Mouse (Mus musculus) intestine, embryonic 14.5 days (tissue): ENCODE results near the gene Tmbim1. TPM values are rescaled to one million over a fixed set of nuclear protein-coding genes. Genes with fewer than 3 reads are reported as not detected.
"Not testable (repeated sequence)": the region's sequence is repeated elsewhere in the genome, so short reads cannot be mapped to it uniquely, and the experiment has no call there.

Experiments used
- ATAC-seq: fragments of 200-750 bp; cut with Nextera tagmentation; replicated peaks from 2 replicates; pipeline ENCODE4 v1.8.0; 2017; ENCODE audit warnings: low read depth, moderate number of reproducible peaks, moderate TSS enrichment, moderate library complexity; ENCODE audit not compliant: low FRiP score, low TSS enrichment
- DNase-seq: peaks from one replicate; pipeline ENCODE4 v3.0.0-alpha.2; 2018; ENCODE audit warnings: low spot score
- H3K27ac ChIP-seq: fragments of 300-500 bp; sonication (generic); 2 replicates; pipeline ENCODE4 v1.5.1; 2014; ENCODE audit warnings: low read depth, mild to moderate bottlenecking, control low read depth
- H3K27me3 ChIP-seq: fragments of 300-500 bp; sonication (generic); replicated peaks from 2 replicates; pipeline ENCODE4 v1.6.1; 2014; ENCODE audit warnings: low read length, control low read depth; ENCODE audit not compliant: control insufficient read depth, insufficient read depth
- H3K36me3 ChIP-seq: fragments of 300-500 bp; sonication (generic); 2 replicates; pipeline ENCODE4 v1.6.1; 2014; ENCODE audit warnings: low read length, control low read depth; ENCODE audit not compliant: control insufficient read depth, insufficient read depth
- H3K4me1 ChIP-seq: fragments of 300-500 bp; sonication (generic); replicated peaks from 2 replicates; pipeline ENCODE4 v1.6.1; 2014; ENCODE audit warnings: low read length, control low read depth, mixed read lengths; ENCODE audit not compliant: control insufficient read depth, insufficient read depth
- H3K4me2 ChIP-seq: fragments of 300-500 bp; sonication (generic); 2 replicates; pipeline ENCODE4 v1.6.1; 2014; ENCODE audit warnings: low read length
- H3K4me3 ChIP-seq: fragments of 300-500 bp; sonication (generic); 2 replicates; pipeline ENCODE4 v1.5.1; 2014; ENCODE audit warnings: low read depth, low read length, control low read depth, mixed read lengths
- H3K9ac ChIP-seq: fragments of 300-500 bp; sonication (generic); 2 replicates; pipeline ENCODE4 v1.6.1; 2014; ENCODE audit warnings: mild to moderate bottlenecking, low read length
- H3K9me3 ChIP-seq: fragments of 300-500 bp; sonication (generic); 2 replicates; pipeline ENCODE4 v1.6.1; 2016; ENCODE audit warnings: low read length, control low read depth; ENCODE audit not compliant: control insufficient read depth
- WGBS: fragments of 180-500 bp; shearing (Covaris S2); extraction: QIAGEN DNeasy Blood & Tissue Kit; methylation state at CpG from one replicate; pipeline ENCODE4 v1.1.7; 2014; 5-methylcytosine and 5-hydroxymethylcytosine counted together
- polyA plus RNA-seq: library from polyadenylated mRNA; unstranded; fragments of >200 nt; fragmentation: Nextera tagmentation; extraction: Ambion mirVana; gene quantifications from 2 replicates; pipeline ENCODE4 v1.2.1, GENCODE M21; 2014

Tmbim1 gene
- polyA plus RNA-seq, 1 experiment from 2014 or later = 42.6 TPM

DNA sequence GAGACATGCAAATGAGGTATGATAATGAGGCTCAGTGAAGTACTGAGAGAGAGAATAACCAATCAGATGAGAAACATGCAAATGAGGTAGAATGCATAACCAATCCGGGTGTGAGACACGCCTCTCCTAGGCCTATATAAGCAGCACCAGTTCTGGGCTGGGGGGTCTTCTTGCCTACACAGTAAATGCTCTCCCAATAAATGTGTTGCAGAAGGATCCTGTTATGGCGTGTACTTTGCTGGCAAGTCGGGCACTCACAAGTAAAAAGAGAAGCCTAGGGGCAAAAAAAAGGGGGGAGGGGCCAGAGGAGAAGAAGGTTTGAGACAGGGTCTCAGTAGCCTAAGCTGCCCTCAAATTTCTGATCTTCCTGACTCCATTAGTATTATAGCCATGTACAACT is 35.6 kb upstream of the Tmbim1 start:
- DNase-seq, H3K9me3 ChIP-seq, ATAC-seq, H3K36me3 ChIP-seq, H3K27ac ChIP-seq, H3K9ac ChIP-seq, H3K4me1 ChIP-seq, H3K27me3 ChIP-seq, H3K4me3 ChIP-seq, H3K4me2 ChIP-seq: not testable (repeated sequence)
- 94% methylated on average over 4 of the region's 4 CpGs for WGBS

DNA sequence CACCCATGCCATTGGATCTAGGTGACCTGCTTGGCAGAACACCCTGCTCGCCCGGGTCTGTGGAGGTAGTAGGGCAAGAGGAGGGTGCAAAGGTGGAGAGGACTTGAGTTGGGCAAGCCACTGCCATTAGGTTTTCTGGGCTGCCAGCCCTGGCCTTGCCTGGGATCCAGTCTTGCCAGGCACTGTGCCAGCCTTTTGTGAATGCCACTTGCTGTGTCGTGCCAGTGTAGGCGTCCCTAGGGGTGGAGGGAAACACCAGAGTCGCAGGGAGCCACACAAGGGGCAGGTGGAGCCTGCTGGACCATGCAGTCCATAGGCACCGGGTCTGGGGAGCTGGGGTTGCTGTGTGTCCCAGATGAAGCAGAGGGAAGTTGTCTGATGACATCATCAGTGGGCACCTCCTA is 34.9 kb upstream of the Tmbim1 start:
- Histone ChIP-seq H3K4me1 (no peaks in the 10 kb centered on the region), H3K27me3 (no peaks in the 10 kb centered on the region), H3K4me2 (no peak overlapping the region), H3K4me3 (no peak overlapping the region), H3K36me3 (no peaks in the 10 kb centered on the region), H3K9ac (no peak overlapping the region), H3K27ac (no peak overlapping the region), H3K9me3 (no peaks in the 10 kb centered on the region)
- ATAC-seq (no peak), DNase-seq (no peak)
- WGBS = 97% methylated on average over 6 of the region's 6 CpGs

- H3K4me1 ChIP-seq = no peaks in the 10 kb centered on the region
- H3K27ac ChIP-seq = no peak overlapping the region
- no peak overlapping the region for H3K4me2 ChIP-seq
- WGBS = 87% methylated on average over 9 of the region's 9 CpGs
- ATAC-seq (no peak), DNase-seq (no peak)
- no peaks in the 10 kb centered on the region for H3K27me3 ChIP-seq
- H3K9ac ChIP-seq = no peak overlapping the region
- H3K4me3 ChIP-seq = no peak overlapping the region
- no peaks in the 10 kb centered on the region for H3K36me3 ChIP-seq
- H3K9me3 ChIP-seq = no peaks in the 10 kb centered on the region
These were observed 34.5 kb upstream of the Tmbim1 start for GRCm38 (mm10) chr1:74339917-74340316.

DNA sequence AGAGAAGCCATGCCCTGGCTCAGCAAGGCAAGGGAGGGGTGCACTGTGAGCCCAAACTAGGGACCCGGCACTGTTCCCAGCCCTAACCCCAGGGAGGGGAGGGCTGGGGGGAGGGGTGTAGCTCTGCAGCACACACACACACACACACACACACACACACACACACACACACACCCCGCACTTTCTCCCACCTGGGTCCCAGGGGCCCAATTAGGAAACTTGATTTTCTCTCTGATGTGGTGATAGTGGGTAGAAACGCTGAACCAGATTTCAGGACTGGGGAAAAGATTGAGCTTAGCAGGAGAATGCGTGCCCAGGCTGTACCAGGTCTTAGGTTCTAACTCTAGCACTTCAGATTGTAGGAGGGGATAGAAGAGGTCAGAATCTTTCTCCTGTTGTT is 33.2 kb upstream of the Tmbim1 start:
- no peak for DNase-seq
- 76% methylated on average over 4 of the region's 4 CpGs for WGBS
- ATAC-seq = no peak

GRCm38 (mm10) chr1:74338013-74338412 is 32.6 kb upstream of the Tmbim1 start:
- Histone ChIP-seq H3K9me3 (no peaks in the 10 kb centered on the region), H3K4me2 (no peak overlapping the region), H3K36me3 (no peaks in the 10 kb centered on the region), H3K27ac (no peak overlapping the region), H3K27me3 (no peaks in the 10 kb centered on the region), H3K4me3 (no peak overlapping the region), H3K9ac (no peak overlapping the region), H3K4me1 (peaks cover 7% of the 10 kb centered on the region)
- DNase-seq (no peak), ATAC-seq (no peak)
- WGBS = 68% methylated on average over 3 of the region's 5 CpGs

More for the DNA sequence above, 33.2 kb upstream of the Tmbim1 start:
- H3K4me2 ChIP-seq = no peak overlapping the region
- H3K9ac ChIP-seq = no peak overlapping the region
- H3K27ac ChIP-seq = no peak overlapping the region
- peaks cover under 1% of the 10 kb centered on the region; the same call in 1 of the 2 replicates for H3K4me1 ChIP-seq
- no peaks in the 10 kb centered on the region for H3K9me3 ChIP-seq
- H3K27me3 ChIP-seq = no peaks in the 10 kb centered on the region
- no peaks in the 10 kb centered on the region for H3K36me3 ChIP-seq
- no peak overlapping the region for H3K4me3 ChIP-seq

GRCm38 (mm10) chr1:74337241-74337771 is 31.9 kb upstream of the Tmbim1 start:
- H3K27ac ChIP-seq = no peak overlapping the region
- 79% methylated on average over 3 of the region's 3 CpGs for WGBS
- no peaks in the 10 kb centered on the region for H3K27me3 ChIP-seq
- H3K36me3 ChIP-seq = no peaks in the 10 kb centered on the region
- H3K9ac ChIP-seq = no peak overlapping the region
- DNase-seq (no peak), ATAC-seq (no peak)
- H3K4me2 ChIP-seq = no peak overlapping the region
- H3K9me3 ChIP-seq = no peaks in the 10 kb centered on the region
- peaks cover 8% of the 10 kb centered on the region for H3K4me1 ChIP-seq
- H3K4me3 ChIP-seq = no peak overlapping the region

DNA sequence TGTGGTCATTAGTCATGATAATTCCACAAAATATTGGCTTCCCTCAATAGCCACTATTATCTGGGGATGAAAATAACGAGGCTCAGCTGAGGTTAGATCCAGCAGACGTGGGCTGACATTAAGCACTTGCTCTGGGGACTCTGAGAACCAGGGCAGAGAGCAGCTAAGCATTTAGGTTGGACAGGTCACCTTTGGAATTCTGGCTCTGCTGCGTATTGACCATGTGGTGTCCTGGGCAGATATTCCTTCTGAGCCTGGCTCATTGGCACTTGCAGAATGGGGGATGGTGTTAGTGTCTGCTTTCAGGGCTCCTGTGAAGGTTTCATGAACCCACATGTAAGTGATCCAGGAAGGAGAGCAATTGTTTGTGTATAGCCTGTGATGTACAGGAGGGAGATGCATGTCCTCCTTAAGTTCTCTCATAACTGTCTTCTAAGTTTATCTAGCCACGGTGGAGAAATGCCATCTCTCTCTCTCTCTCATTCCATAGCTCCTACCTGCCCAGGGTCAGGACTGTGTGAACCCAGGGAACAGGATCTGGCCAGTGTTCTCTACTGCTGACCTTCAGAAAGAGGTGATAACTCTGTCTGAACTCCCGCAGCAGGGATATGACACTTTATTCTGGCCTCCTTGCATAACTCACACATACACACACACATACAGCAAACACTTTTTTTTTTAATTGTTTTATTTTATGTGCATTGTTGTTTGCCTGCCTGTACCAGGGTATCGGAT is 30.2 kb upstream of the Tmbim1 start:
- ATAC-seq (no peak), DNase-seq (no peak)
- H3K27me3 ChIP-seq = no peaks in the 10 kb centered on the region
- H3K36me3 ChIP-seq = no peaks in the 10 kb centered on the region
- peaks cover 13% of the 10 kb centered on the region for H3K4me1 ChIP-seq
- WGBS = 74% methylated on average over 6 of the region's 6 CpGs
- no peaks in the 10 kb centered on the region for H3K9me3 ChIP-seq
- no peak overlapping the region for H3K4me2 ChIP-seq
- no peak overlapping the region for H3K9ac ChIP-seq
- H3K27ac ChIP-seq = no peak overlapping the region
- H3K4me3 ChIP-seq = no peak overlapping the region

DNA sequence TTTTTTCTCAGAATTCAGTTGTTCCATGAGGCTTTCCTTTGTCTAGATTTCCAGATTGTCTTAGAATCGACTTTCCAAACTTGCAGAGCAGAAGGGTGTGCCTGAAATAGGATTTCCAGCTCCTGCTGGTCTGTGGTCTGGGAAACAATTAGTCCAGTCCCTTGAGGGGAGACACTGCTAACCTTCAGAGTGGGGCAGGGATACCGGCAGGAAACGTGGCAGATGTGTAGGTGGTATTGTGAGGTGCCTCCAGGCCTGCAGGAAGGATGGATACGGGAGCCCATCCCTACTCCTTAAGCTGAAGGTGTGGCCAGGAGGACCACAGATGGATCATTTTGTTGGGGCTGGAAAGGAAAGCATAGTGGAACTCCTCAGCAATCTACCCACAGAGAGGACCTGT is 29.6 kb upstream of the Tmbim1 start:
- no peak for DNase-seq
- Histone ChIP-seq H3K4me1 (peaks cover 13% of the 10 kb centered on the region), H3K27ac (no peak overlapping the region), H3K4me3 (no peak overlapping the region), H3K4me2 (no peak overlapping the region), H3K36me3 (no peaks in the 10 kb centered on the region), H3K9me3 (no peaks in the 10 kb centered on the region), H3K9ac (no peak overlapping the region), H3K27me3 (no peaks in the 10 kb centered on the region)
- 53% methylated on average over 4 of the region's 4 CpGs for WGBS
- no peak for ATAC-seq

- DNase-seq = no peak
- WGBS = 73% methylated on average over 3 of the region's 3 CpGs
These were observed 29.2 kb upstream of the Tmbim1 start for GRCm38 (mm10) chr1:74334607-74335006.

More at GRCm38 (mm10) chr1:74334607-74335006, 29.2 kb upstream of the Tmbim1 start:
- Histone ChIP-seq H3K36me3 (no peaks in the 10 kb centered on the region), H3K4me2 (no peak overlapping the region), H3K27ac (no peak overlapping the region), H3K27me3 (no peaks in the 10 kb centered on the region), H3K4me3 (no peak overlapping the region), H3K9me3 (no peaks in the 10 kb centered on the region), H3K9ac (no peak overlapping the region), H3K4me1 (peaks cover 13% of the 10 kb centered on the region)
- ATAC-seq = no peak
